13 mouse cellular contexts compared by ENCODE assay signal in the genomic region with DNA sequence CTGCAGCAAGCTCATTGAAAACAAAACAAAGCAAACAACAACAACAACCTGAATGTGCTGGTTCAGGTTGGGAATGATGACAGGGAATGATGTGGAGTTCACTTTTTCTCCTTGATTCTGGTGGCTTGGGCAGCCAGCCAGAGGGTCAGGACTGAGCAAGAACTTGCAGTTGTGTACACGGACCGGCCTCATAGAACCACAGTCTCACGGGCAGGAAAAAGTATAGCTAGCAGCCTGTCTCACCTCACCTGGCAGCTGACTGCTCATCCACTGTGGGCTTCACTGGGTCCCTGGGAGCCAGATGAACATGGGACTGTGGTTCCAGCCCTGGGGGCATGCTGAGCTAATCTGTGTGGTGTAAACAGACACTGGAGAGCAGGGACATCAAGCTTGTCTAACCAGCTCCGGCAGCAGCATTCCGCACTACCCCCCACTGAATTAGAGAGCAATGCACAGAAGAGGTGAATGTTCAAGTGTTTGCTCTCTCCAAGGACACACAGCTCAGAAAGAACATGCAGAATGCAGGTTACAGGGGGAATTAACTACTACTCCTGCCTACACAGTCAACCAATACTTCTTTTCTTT.
DNase-seq lines count a peak whose midpoint lies in the region; ATAC-seq and TF ChIP-seq lines count a peak whose summit lies in the region.
"Had no signal": no experiment of that assay in that cellular context is flagged by ENCODE, and none has a peak within 500 bp of the region (broad histone marks: within the 10 kb centered on the region; RNA-seq: fewer than 3 reads in every experiment).

No protein-coding gene starts in this region.

- in situ Hi-C loops in Patski (cut with MboI; ENCODE audit: low pct_unique_long_range_greater_than_20kb): no loop called here

- ATAC-seq in intestine, embryonic 14.5 days (replicated peaks; ENCODE audit: low FRiP score, low TSS enrichment, low read depth): peak; percentile 55; the same call in 1 of the 2 replicates
- no peak for ATAC-seq in intestine, postnatal 0 days
- peak; percentile 31 for ATAC-seq in Patski
- ATAC-seq in intestine, embryonic 15.5 days: peak; percentile 47
- ATAC-seq in forebrain, embryonic 11.5 days (replicated peaks; ENCODE audit: low FRiP score): no peak
- ATAC-seq in liver, embryonic 11.5 days (replicated peaks; ENCODE audit: low FRiP score): no peak
- ATAC-seq: forebrain, embryonic 15.5 days; midbrain, embryonic 16.5 days had no signal

- no peak for TF ChIP-seq CTCF in intestine, postnatal 0 days (IDR thresholded peaks at IDR 0.05; ENCODE audit: low read depth)
- no peak for TF ChIP-seq CTCF in Patski (IDR thresholded peaks at IDR 0.05)

- POLR2A ChIA-PET in Patski (lab: Charles Lee): no interaction called here

- H3K4me2 ChIP-seq in intestine, embryonic 14.5 days (ENCODE audit: low read length): no peak overlapping the region
- H3K4me2 ChIP-seq in intestine, postnatal 0 days (replicated peaks; ENCODE audit: low read depth): no peak overlapping the region
- H3K4me2 ChIP-seq in intestine, embryonic 15.5 days (replicated peaks): no peak overlapping the region
- H3K4me2 ChIP-seq in forebrain, embryonic 11.5 days (ENCODE audit: low read depth, low read length, severe bottlenecking): no peak overlapping the region
- H3K4me2 ChIP-seq in liver, embryonic 11.5 days: no peak overlapping the region
- H3K4me2 ChIP-seq: forebrain, embryonic 15.5 days; limb, embryonic 12.5 days had no signal

- CTCF ChIA-PET in Patski (lab: Charles Lee): interaction anchor here (1.9 kb wide), 1 partner anchor 14 kb away, joined by 4 read pairs; no protein-coding TSS in a partner anchor

- H3K4me3 ChIP-seq in intestine, embryonic 14.5 days (ENCODE audit: low read depth, low read length): no peak overlapping the region
- no peak overlapping the region for H3K4me3 ChIP-seq in intestine, postnatal 0 days (ENCODE audit: low read depth, low read length)
- H3K4me3 ChIP-seq in intestine, embryonic 15.5 days (replicated peaks): no peak overlapping the region
- no peak overlapping the region for H3K4me3 ChIP-seq in forebrain, embryonic 11.5 days (ENCODE audit: low read depth, low read length)
- H3K4me3 ChIP-seq in liver, embryonic 11.5 days (ENCODE audit: low read depth, low read length): no peak overlapping the region
- H3K4me3 ChIP-seq: forebrain, embryonic 15.5 days; limb, embryonic 12.5 days had no signal

- no peaks in the 10 kb centered on the region for H3K9me3 ChIP-seq in intestine, embryonic 14.5 days (ENCODE audit: control insufficient read depth, low read length)
- H3K9me3 ChIP-seq in intestine, postnatal 0 days (ENCODE audit: control insufficient read depth): no peaks in the 10 kb centered on the region
- no peaks in the 10 kb centered on the region for H3K9me3 ChIP-seq in intestine, embryonic 15.5 days
- H3K9me3 ChIP-seq in forebrain, embryonic 11.5 days (ENCODE audit: control insufficient read depth, low read length): no peaks in the 10 kb centered on the region
- H3K9me3 ChIP-seq in liver, embryonic 11.5 days (ENCODE audit: control insufficient read depth, low read length): no peaks in the 10 kb centered on the region
- H3K9me3 ChIP-seq: forebrain, embryonic 15.5 days had no signal

- H3K36me3 ChIP-seq in intestine, embryonic 14.5 days (ENCODE audit: control insufficient read depth, insufficient read depth, low read length): no peaks in the 10 kb centered on the region
- H3K36me3 ChIP-seq in intestine, postnatal 0 days (ENCODE audit: control insufficient read depth, insufficient read depth): no peaks in the 10 kb centered on the region
- no peaks in the 10 kb centered on the region for H3K36me3 ChIP-seq in intestine, embryonic 15.5 days
- no peaks in the 10 kb centered on the region for H3K36me3 ChIP-seq in forebrain, embryonic 11.5 days (ENCODE audit: control insufficient read depth, insufficient read depth, low read length)
- H3K36me3 ChIP-seq in liver, embryonic 11.5 days (ENCODE audit: control insufficient read depth, insufficient read depth, low read length): no peaks in the 10 kb centered on the region
- H3K36me3 ChIP-seq: forebrain, embryonic 15.5 days; limb, embryonic 12.5 days had no signal

- no peaks in the 10 kb centered on the region for H3K27me3 ChIP-seq in intestine, embryonic 14.5 days (replicated peaks; ENCODE audit: control insufficient read depth, insufficient read depth, low read length)
- no peaks in the 10 kb centered on the region for H3K27me3 ChIP-seq in intestine, postnatal 0 days (replicated peaks; ENCODE audit: control insufficient read depth, insufficient read depth, low read length)
- H3K27me3 ChIP-seq in Patski: no peaks in the 10 kb centered on the region
- no peaks in the 10 kb centered on the region for H3K27me3 ChIP-seq in intestine, embryonic 15.5 days (replicated peaks)
- no peaks in the 10 kb centered on the region for H3K27me3 ChIP-seq in forebrain, embryonic 11.5 days (ENCODE audit: control insufficient read depth, insufficient read depth, low read length)
- H3K27me3 ChIP-seq in liver, embryonic 11.5 days (replicated peaks; ENCODE audit: control insufficient read depth, insufficient read depth, low read length): no peaks in the 10 kb centered on the region
- H3K27me3 ChIP-seq: forebrain, embryonic 15.5 days; limb, embryonic 12.5 days had no signal

- peaks cover 4% of the 10 kb centered on the region; the same call in 1 of the 2 replicates for H3K4me1 ChIP-seq in intestine, embryonic 14.5 days (replicated peaks; ENCODE audit: control insufficient read depth, insufficient read depth, low read length)
- no peaks in the 10 kb centered on the region for H3K4me1 ChIP-seq in intestine, postnatal 0 days (replicated peaks; ENCODE audit: control insufficient read depth, insufficient read depth, low read length)
- peaks cover 7% of the 10 kb centered on the region; the same call in 1 of the 2 replicates for H3K4me1 ChIP-seq in intestine, embryonic 15.5 days (replicated peaks)
- H3K4me1 ChIP-seq in forebrain, embryonic 11.5 days (replicated peaks; ENCODE audit: control insufficient read depth, insufficient read depth, low read length): no peaks in the 10 kb centered on the region
- H3K4me1 ChIP-seq in liver, embryonic 11.5 days (replicated peaks; ENCODE audit: control insufficient read depth, insufficient read depth, low read length): no peaks in the 10 kb centered on the region
- H3K4me1 ChIP-seq: forebrain, embryonic 15.5 days had no signal

- 27% methylated on average over 5 of the region's 5 CpGs for WGBS in intestine, embryonic 14.5 days
- WGBS in intestine, postnatal 0 days: 37% methylated on average over 5 of the region's 5 CpGs
- WGBS in intestine, embryonic 15.5 days: 28% methylated on average over 5 of the region's 5 CpGs
- WGBS in forebrain, embryonic 11.5 days: 56% methylated on average over 5 of the region's 5 CpGs
- 66% methylated on average over 5 of the region's 5 CpGs for WGBS in liver, embryonic 11.5 days

- no peak for DNase-seq in intestine, embryonic 14.5 days (ENCODE audit: low spot score)
- DNase-seq in Patski (ENCODE audit: low read depth, low spot score): no peak
- DNase-seq in lung, postnatal 25 days (ENCODE audit: low spot score): peak; percentile 55
- DNase-seq in forebrain, embryonic 11.5 days (ENCODE audit: low spot score): no peak
- DNase-seq in liver, embryonic 11.5 days (ENCODE audit: low spot score): no peak
- DNase-seq in c-Kit-positive CD71-positive TER-119-positive erythroid progenitor cells, embryonic 14.5 days (ENCODE audit: low spot score): no peak
- DNase-seq: B cell, adult 2 months; thymus, postnatal 14 days had no signal

- H3K27ac ChIP-seq in intestine, embryonic 14.5 days (ENCODE audit: low read depth): no peak overlapping the region
- no peak overlapping the region for H3K27ac ChIP-seq in intestine, postnatal 0 days (ENCODE audit: low read depth, low read length)
- no peak overlapping the region for H3K27ac ChIP-seq in intestine, embryonic 15.5 days
- H3K27ac ChIP-seq in forebrain, embryonic 11.5 days (ENCODE audit: low read depth, low read length): no peak overlapping the region
- no peak overlapping the region for H3K27ac ChIP-seq in liver, embryonic 11.5 days (ENCODE audit: low read depth, low read length)
- H3K27ac ChIP-seq: forebrain, embryonic 15.5 days; limb, embryonic 12.5 days had no signal

- no peak overlapping the region for H3K9ac ChIP-seq in intestine, embryonic 14.5 days (ENCODE audit: low read length)
- no peak overlapping the region for H3K9ac ChIP-seq in intestine, postnatal 0 days (ENCODE audit: low read depth, low read length)
- H3K9ac ChIP-seq in intestine, embryonic 15.5 days: no peak overlapping the region
- no peak overlapping the region for H3K9ac ChIP-seq in forebrain, embryonic 11.5 days (ENCODE audit: low read length)
- H3K9ac ChIP-seq in liver, embryonic 11.5 days (ENCODE audit: low read depth, low read length): no peak overlapping the region
- H3K9ac ChIP-seq: forebrain, embryonic 15.5 days; limb, embryonic 12.5 days had no signal

Comparison
In these comparisons a context has a peak if more than half of its experiments do, and no peak if none do; other contexts are left out.
1. ATAC-seq: peak in intestine, embryonic 14.5 days (single experiment), Patski (single experiment) and intestine, embryonic 15.5 days (single experiment); none in intestine, postnatal 0 days (single experiment), forebrain, embryonic 11.5 days (single experiment) and liver, embryonic 11.5 days (single experiment).